Mouse (Mus musculus): Measurements from ENCODE around the gene Mfrp. TPM values are rescaled to one million over a fixed set of nuclear protein-coding genes. Genes with fewer than 3 reads are reported as not detected.
A peak's percentile ranks its signal among the peaks of the same experiment; 100 is the strongest.

Gene Mfrp
- polyA plus RNA-seq (2016; fragmentation: Nextera tagmentation; extraction: Ambion mirVana), result not detected in 2 replicates

DNA sequence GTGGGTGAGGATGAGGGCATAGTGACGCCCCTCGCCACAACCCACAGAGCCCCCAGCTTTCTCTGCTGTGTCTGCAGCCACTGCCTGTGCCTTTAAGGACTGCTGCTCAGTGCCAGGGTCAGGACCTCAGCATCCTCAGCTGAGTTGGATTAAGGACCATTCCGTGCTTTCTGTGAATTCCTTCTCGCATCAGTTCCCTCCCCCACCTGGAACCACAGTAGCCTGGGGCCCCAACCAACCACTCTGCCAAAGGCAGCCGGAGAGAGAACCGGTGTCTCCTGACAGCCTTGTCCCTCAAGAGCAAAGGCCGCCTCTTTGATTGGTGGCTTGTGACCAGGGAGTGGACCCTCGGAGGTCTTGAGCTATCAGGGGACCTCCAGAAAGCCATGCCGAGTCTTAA, at the start of gene Mfrp:
Gene Mfrp, plus strand, starts transcription at position 240 of the 400 bp plus-strand sequence.
- Histone ChIP-seq H3K9ac (no peak within 1 kb of the TSS), H3K9me3 (replicated peaks) (no peaks in the 10 kb centered on the region), H3K4me2 (no peak within 1 kb of the TSS), H3K4me1 (replicated peaks) (peaks cover 13% of the 10 kb centered on the region), H3K36me3 (peaks cover 7% of the 10 kb centered on the region), H3K4me3 (no peak within 1 kb of the TSS), H3K27me3 (replicated peaks) (no peaks in the 10 kb centered on the region), H3K27ac (ENCODE audit: poor library complexity, severe bottlenecking) (no peak within 1 kb of the TSS)
- 75% methylated on average over 9 of the region's 9 CpGs for WGBS
- ATAC-seq (ENCODE audit: insufficient number of reproducible peaks, low FRiP score), result no peak

DNA sequence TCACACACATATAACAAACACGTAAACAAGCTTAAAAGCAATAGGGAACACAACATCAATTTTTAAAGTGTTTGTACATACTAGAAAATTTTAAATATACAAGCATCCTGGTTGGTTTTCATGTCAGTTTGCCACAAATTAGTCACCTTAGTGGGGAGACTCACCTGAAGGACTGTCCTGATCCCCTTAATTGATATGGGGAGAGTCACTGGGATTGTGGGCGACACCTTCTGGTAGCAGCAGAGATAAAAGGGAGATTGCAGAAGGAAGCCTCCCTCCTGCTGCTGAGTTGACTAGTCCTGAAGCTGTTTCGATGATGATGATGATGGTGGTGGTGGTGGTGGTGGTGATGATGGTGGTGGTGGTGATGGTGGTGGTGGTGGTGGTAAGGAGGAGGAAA, 48.7 kb upstream of the Mfrp start:
- 58% methylated on average over 3 of the region's 3 CpGs for WGBS
- Histone ChIP-seq H3K4me1 (replicated peaks) (0 out of 2 replicates have a peak, but pooled peaks cover 4% of the 10 kb centered on the region), H3K27me3 (replicated peaks) (peaks cover 9% of the 10 kb centered on the region; the same call in 1 of the 2 replicates), H3K4me2 (no peak overlapping the region), H3K9me3 (replicated peaks) (no peaks in the 10 kb centered on the region), H3K27ac (ENCODE audit: poor library complexity, severe bottlenecking) (no peak overlapping the region), H3K36me3 (no peaks in the 10 kb centered on the region), H3K9ac (no peak overlapping the region), H3K4me3 (no peak overlapping the region)
- ATAC-seq (ENCODE audit: insufficient number of reproducible peaks, low FRiP score), result no peak

DNA sequence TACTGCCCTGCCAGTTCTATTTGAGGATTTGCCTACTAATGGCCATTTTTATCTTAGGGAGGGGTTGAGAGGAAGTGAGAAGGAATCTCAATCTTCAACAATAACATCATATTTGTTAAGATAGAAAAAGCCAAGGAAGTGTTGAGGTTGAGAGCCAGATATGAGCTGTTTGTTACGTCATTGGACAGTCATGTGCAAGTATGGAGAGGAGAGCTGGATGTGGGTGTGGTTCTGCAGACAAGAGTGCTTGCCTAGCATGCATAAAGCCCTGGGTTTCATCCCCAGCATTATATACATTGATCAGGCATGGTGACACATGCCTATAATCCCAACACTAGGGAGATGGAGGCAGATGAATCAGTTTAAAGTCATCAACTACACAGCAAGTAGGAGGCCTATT, 47.6 kb upstream of the Mfrp start:
- Histone ChIP-seq H3K27ac (ENCODE audit: poor library complexity, severe bottlenecking) (no peak overlapping the region), H3K27me3 (replicated peaks) (0 out of 2 replicates have a peak, but pooled peaks cover 4% of the 10 kb centered on the region), H3K4me2 (no peak overlapping the region), H3K9me3 (replicated peaks) (no peaks in the 10 kb centered on the region), H3K36me3 (no peaks in the 10 kb centered on the region), H3K9ac (no peak overlapping the region), H3K4me1 (replicated peaks) (0 out of 2 replicates have a peak, but pooled peaks cover 4% of the 10 kb centered on the region), H3K4me3 (no peak overlapping the region)
- ATAC-seq (ENCODE audit: insufficient number of reproducible peaks, low FRiP score), result no peak
- 30% methylated on average over 1 of the region's 1 CpGs for WGBS

DNA sequence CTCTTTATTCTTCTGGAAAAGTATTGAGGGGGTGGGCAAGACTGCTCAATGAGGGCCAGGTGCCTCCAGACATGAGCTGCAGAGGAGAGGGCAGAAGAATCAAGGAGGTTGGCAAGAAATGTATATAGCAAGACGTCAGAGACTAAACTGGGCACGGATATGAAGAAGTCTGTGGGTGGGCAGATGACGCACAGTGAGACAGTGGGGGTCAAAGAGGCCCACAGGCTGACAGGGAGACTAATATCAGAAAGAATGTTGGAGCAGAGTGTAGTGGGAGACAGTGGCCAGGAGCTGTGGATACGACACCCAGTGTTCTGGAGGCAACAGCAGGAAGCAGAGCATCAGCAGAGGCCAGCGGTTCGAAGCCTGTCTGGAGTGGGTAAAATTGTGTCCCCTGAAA, 42.9 kb upstream of the Mfrp start:
- Histone ChIP-seq H3K4me3 (no peak overlapping the region), H3K9me3 (replicated peaks) (no peaks in the 10 kb centered on the region), H3K27me3 (replicated peaks) (0 out of 2 replicates have a peak, but pooled peaks cover 3% of the 10 kb centered on the region), H3K4me2 (no peak overlapping the region), H3K36me3 (no peaks in the 10 kb centered on the region), H3K4me1 (replicated peaks) (0 out of 2 replicates have a peak, but pooled peaks cover 4% of the 10 kb centered on the region), H3K9ac (no peak overlapping the region), H3K27ac (ENCODE audit: poor library complexity, severe bottlenecking) (no peak overlapping the region)
- WGBS, result 84% methylated on average over 6 of the region's 6 CpGs
- no peak for ATAC-seq (ENCODE audit: insufficient number of reproducible peaks, low FRiP score)

DNA sequence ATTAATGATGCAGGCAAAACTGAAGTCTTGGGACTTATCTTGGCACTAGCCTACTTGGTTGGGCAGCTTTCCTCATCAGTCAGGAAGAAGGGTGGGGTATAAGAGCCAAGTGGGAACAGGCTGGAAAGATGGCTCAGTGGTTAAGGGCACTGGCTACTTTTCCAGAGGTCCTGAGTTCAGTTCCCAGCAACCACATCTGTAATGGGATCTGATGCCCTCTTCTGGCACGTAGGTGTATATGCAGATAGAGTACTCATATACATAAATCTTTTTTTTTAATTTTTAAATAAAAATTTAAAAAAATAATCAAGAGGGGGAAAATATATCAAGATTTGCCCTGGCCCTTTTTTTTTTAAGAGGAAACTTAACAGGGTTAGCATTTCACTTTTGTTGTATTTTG, 36.4 kb upstream of the Mfrp start:
- Histone ChIP-seq H3K4me2 (no peak overlapping the region), H3K27me3 (replicated peaks) (no peaks in the 10 kb centered on the region), H3K4me1 (replicated peaks) (peaks cover 27% of the 10 kb centered on the region), H3K27ac (ENCODE audit: poor library complexity, severe bottlenecking) (no peak overlapping the region), H3K36me3 (no peaks in the 10 kb centered on the region), H3K9ac (no peak overlapping the region), H3K4me3 (no peak overlapping the region), H3K9me3 (replicated peaks) (no peaks in the 10 kb centered on the region)
- 40% methylated on average over 1 of the region's 1 CpGs for WGBS
- no peak for ATAC-seq (ENCODE audit: insufficient number of reproducible peaks, low FRiP score)

DNA sequence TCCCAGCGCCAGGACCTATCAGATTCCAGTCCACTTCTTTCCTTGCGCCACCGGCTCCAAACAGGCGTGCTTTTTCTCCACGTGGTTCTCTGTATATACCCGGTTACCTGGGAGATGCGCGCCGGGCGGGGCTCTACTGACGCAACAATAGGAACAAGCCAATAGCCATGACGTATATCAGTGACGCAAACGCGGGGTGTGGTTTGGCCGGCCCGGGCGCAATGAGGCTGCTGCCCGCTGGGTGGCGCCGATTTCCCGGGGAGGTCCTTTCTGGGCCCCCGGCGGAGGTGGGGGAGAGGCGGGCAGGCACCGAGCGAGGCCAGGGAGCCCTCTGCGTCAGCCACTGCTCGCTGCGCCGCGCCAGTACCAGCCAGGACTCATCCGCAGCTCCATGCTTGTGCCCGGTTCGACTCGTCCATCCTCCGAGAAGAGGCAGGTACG, 34.7 kb upstream of the Mfrp start, which contains the start of gene Usp2:
Gene Usp2, plus strand, starts transcription at position 237 of the 441 bp plus-strand sequence.
- WGBS, result 0% methylated on average over 38 of the region's 38 CpGs
- Histone ChIP-seq H3K9me3 (replicated peaks) (no peaks in the 10 kb centered on the region), H3K27ac (ENCODE audit: poor library complexity, severe bottlenecking) (peak within 1 kb of the TSS; percentile 65), H3K4me1 (replicated peaks) (peaks cover 42% of the 10 kb centered on the region), H3K9ac (peak within 1 kb of the TSS; percentile 85), H3K4me3 (peak within 1 kb of the TSS; percentile 65), H3K27me3 (replicated peaks) (no peaks in the 10 kb centered on the region), H3K36me3 (no peaks in the 10 kb centered on the region), H3K4me2 (peak within 1 kb of the TSS; percentile 95)
- peak; percentile 96 for ATAC-seq (ENCODE audit: insufficient number of reproducible peaks, low FRiP score)

DNA sequence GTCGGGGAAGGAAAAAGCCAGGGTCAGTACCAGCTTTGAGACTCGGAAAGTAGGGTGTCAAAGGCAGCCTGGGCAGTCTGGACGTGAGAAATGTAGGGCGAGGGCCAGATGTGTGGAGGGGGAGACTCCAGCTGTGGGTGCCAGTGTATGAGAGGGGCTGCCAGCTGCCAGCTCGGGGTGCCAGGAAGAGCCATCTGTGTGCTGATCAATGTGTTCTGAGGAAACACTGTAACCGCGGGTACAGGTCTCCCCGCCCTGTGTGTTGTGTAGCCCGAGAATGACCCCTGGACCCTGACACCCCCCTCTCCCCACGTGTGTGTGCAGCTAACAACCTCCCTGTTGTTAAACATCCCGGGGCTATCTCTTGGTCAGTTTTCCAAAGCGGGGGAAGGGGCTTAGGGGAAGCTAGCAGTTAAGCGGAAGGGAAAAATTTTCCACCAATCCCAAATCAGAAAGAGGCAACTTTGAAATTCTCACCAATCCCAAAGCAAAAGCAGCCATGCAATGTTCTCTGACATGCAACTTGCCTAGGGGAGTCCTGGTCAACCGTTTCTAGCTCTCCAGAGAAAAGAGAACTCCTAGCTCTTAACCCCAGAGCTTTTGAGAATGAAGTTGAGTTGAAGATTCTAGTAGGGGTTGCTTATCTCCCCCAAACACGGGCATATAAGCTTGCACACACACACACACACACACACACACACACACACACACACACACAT, 34.1 kb upstream of the Mfrp start:
- Histone ChIP-seq H3K4me1 (replicated peaks) (peaks cover 48% of the 10 kb centered on the region), H3K4me2 (peak overlapping the region; percentile 95), H3K4me3 (peak overlapping the region; percentile 65), H3K36me3 (no peaks in the 10 kb centered on the region), H3K9ac (peak overlapping the region; percentile 85), H3K27me3 (replicated peaks) (no peaks in the 10 kb centered on the region), H3K9me3 (replicated peaks) (no peaks in the 10 kb centered on the region), H3K27ac (ENCODE audit: poor library complexity, severe bottlenecking) (peak overlapping the region; percentile 65)
- peak; percentile 29 for ATAC-seq (ENCODE audit: insufficient number of reproducible peaks, low FRiP score)
- 3% methylated on average over 15 of the region's 15 CpGs for WGBS

DNA sequence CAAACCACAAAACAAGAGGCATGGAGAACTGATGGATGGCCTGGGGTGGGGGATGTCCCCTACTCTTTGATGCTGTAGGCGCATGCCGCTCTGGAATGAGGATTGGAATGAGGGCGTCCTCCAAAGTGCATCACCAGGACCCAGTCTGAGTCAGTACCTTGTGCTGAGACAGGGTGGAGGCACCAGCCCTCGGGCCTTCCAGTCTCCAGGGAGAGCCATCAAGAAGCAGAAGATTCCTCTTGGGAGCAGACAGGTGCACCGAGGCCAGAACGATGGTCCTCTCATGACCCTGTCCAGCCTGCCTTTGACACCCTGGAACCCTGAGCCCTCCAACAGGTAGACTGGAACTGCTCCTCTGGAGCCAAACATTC, 33.6 kb upstream of the Mfrp start:
- Histone ChIP-seq H3K4me1 (replicated peaks) (peaks cover 54% of the 10 kb centered on the region), H3K4me3 (peak overlapping the region; percentile 65), H3K27ac (ENCODE audit: poor library complexity, severe bottlenecking) (no peak overlapping the region; the same call in 1 of the 2 replicates), H3K27me3 (replicated peaks) (no peaks in the 10 kb centered on the region), H3K4me2 (peak overlapping the region; percentile 95), H3K9me3 (replicated peaks) (no peaks in the 10 kb centered on the region), H3K9ac (peak overlapping the region; percentile 49), H3K36me3 (no peaks in the 10 kb centered on the region)
- WGBS, result 63% methylated on average over 6 of the region's 6 CpGs
- no peak for ATAC-seq (ENCODE audit: insufficient number of reproducible peaks, low FRiP score)

DNA sequence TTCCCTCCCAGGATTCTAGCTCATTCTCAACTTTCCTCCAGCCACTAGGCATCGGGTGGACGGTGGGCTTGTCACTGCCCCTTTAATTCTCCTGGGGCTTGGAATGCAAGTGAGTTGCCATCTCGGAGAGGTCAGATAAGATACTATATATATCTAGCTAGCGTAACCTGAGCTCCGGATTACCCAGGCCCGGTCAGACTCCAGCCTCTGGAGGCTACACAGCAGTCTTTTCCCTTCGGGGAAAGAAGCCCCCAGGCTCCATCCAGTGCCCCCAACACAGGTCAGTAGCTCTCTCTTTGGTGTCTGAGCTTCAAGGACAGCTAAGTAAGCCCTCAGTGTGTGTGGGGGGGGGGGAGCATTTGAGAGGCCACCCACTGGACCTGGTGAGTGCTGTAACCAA, 32.3 kb upstream of the Mfrp start:
- H3K27ac ChIP-seq (ENCODE audit: poor library complexity, severe bottlenecking), result peak overlapping the region; percentile 96

DNA sequence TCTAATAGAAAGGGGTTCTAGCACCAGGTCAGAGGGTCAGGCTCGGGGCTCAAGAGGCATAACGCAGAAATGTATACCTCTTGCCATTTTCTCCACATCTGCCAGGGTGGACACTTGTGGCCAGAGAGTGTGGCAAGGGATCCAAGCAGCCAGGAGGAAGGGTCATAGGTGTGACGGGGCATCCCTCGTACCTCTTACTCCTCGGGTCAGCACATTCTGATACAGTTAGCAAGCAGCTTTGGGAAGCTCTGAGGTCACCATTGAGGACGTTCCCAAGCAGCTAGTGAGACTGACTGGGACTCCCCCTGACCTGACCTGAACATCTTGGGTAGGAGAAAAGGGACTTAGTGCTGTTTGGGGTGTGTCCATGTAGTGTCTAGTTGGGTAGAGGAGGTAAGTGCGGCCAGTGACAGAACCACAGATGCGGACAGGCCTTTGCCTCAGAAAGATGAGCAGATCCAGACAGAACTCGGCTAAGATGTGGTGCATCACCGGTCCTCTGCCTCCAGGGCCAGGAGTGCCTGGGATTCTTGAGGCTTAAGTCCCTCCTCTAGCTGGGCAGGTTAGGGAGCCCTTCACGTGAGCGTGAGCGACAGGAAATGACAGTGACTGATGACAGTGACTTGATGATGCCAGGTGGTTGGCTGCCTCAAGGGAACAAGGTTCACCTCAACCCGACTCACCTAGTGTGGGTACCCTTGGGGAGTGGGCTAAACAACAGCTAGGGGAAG, 31.3 kb upstream of the Mfrp start:
- peak overlapping the region; percentile 49 for H3K4me3 ChIP-seq
- H3K27me3 ChIP-seq (replicated peaks), result no peaks in the 10 kb centered on the region
- peak overlapping the region; percentile 96 for H3K27ac ChIP-seq (ENCODE audit: poor library complexity, severe bottlenecking)
- H3K9ac ChIP-seq, result peak overlapping the region; percentile 76
- H3K4me2 ChIP-seq, result peak overlapping the region; percentile 75
- H3K9me3 ChIP-seq (replicated peaks), result no peaks in the 10 kb centered on the region
- ATAC-seq (ENCODE audit: insufficient number of reproducible peaks, low FRiP score), result no peak
- H3K36me3 ChIP-seq, result peaks cover 3% of the 10 kb centered on the region; the same call in 1 of the 2 replicates
- H3K4me1 ChIP-seq (replicated peaks), result peaks cover 64% of the 10 kb centered on the region
- 38% methylated on average over 14 of the region's 14 CpGs for WGBS

More for the DNA sequence above, 32.3 kb upstream of the Mfrp start:
- Histone ChIP-seq H3K4me2 (peak overlapping the region; percentile 75), H3K4me3 (peak overlapping the region; percentile 49), H3K27me3 (replicated peaks) (no peaks in the 10 kb centered on the region), H3K4me1 (replicated peaks) (peaks cover 62% of the 10 kb centered on the region), H3K9me3 (replicated peaks) (no peaks in the 10 kb centered on the region), H3K9ac (peak overlapping the region; percentile 76), H3K36me3 (no peaks in the 10 kb centered on the region)
- 4% methylated on average over 7 of the region's 7 CpGs for WGBS
- ATAC-seq (ENCODE audit: insufficient number of reproducible peaks, low FRiP score), result no peak

DNA sequence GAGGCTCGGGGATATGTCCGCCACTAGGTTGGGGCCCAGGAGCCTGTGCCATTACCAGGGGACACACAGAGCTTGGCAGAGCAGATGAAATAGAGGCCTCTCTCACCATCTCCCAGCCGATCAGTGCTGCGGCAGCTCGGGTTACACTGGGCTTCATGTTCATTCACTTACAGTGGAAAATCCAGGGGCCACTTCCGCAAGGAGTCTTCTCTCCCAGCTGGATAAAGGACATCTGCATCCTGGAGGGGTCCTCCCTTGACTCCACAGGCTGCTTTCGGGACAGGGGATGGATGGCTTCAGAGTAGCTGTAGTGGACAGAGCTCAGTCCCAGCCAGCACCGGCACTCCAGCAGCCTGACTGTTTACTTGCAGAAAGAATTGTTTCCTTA, 30.7 kb upstream of the Mfrp start:
- peaks cover 69% of the 10 kb centered on the region for H3K4me1 ChIP-seq (replicated peaks)
- peak overlapping the region; percentile 76 for H3K9ac ChIP-seq
- H3K27ac ChIP-seq (ENCODE audit: poor library complexity, severe bottlenecking), result peak overlapping the region; percentile 96
- H3K27me3 ChIP-seq (replicated peaks), result no peaks in the 10 kb centered on the region
- 24% methylated on average over 8 of the region's 8 CpGs for WGBS
- H3K4me3 ChIP-seq, result peak overlapping the region; percentile 49
- H3K4me2 ChIP-seq, result peak overlapping the region; percentile 75
- peaks cover 8% of the 10 kb centered on the region for H3K36me3 ChIP-seq
- no peaks in the 10 kb centered on the region for H3K9me3 ChIP-seq (replicated peaks)
- ATAC-seq (ENCODE audit: insufficient number of reproducible peaks, low FRiP score), result no peak

All from heart, embryonic 12.5 days (tissue).